Mouse (Mus musculus) adrenal gland, adult 8-10 months (tissue): ENCODE data around the gene Ogfr. TPM values are rescaled to one million over a fixed set of nuclear protein-coding genes. Genes with fewer than 3 reads are reported as not detected.

Source experiments
- DNase-seq: peaks from one replicate; pipeline ENCODE4 v3.0.0; 2022
- total RNA-seq, 4 experiments: library from RNA; stranded (reverse); gene quantifications; 2 replicates each; pipeline ENCODE4 v1.2.4; 2022

The Ogfr gene
- total RNA-seq, result 10 to 100 TPM; 36.1 to 41.6 (median 40.6) TPM

- peak; percentile 69 for DNase-seq
Observed at GRCm38 (mm10) chr2:180589123-180589831, at the start of gene Ogfr. TSS of gene Ogfr (plus strand) at chr2:180589245.

- DNase-seq, result no peak
Observed at GRCm38 (mm10) chr2:180543675-180544074, 45.4 kb upstream of the Ogfr start.

- no peak for DNase-seq
Observed at GRCm38 (mm10) chr2:180545046-180545445, 44.0 kb upstream of the Ogfr start.

- no peak for DNase-seq
Observed at GRCm38 (mm10) chr2:180547384-180548106, 41.5 kb upstream of the Ogfr start.

- no peak for DNase-seq
Observed at GRCm38 (mm10) chr2:180552340-180552739, 36.7 kb upstream of the Ogfr start.

- DNase-seq, result no peak
Observed at GRCm38 (mm10) chr2:180555219-180555618, 33.8 kb upstream of the Ogfr start.

GRCm38 (mm10) chr2:180556470-180556869, 32.6 kb upstream of the Ogfr start:
- no peak for DNase-seq

- no peak for DNase-seq
Observed at GRCm38 (mm10) chr2:180560245-180560644, 28.8 kb upstream of the Ogfr start.

- no peak for DNase-seq
Observed at GRCm38 (mm10) chr2:180562146-180562545, 26.9 kb upstream of the Ogfr start.

- no peak for DNase-seq
Observed at GRCm38 (mm10) chr2:180563296-180563695, 25.7 kb upstream of the Ogfr start.

GRCm38 (mm10) chr2:180563841-180564240, 25.2 kb upstream of the Ogfr start:
- DNase-seq, result no peak

GRCm38 (mm10) chr2:180566240-180566913, 22.7 kb upstream of the Ogfr start:
- peak; percentile 26 for DNase-seq

- peak; percentile 30 for DNase-seq
Observed at GRCm38 (mm10) chr2:180569028-180569643, 19.9 kb upstream of the Ogfr start.

GRCm38 (mm10) chr2:180576482-180576881, 12.6 kb upstream of the Ogfr start:
- no peak for DNase-seq

GRCm38 (mm10) chr2:180578686-180579085, 10.4 kb upstream of the Ogfr start:
- peak; percentile 26 for DNase-seq

GRCm38 (mm10) chr2:180581002-180581401, 8.0 kb upstream of the Ogfr start, which contains the start of gene Mrgbp:
TSS of gene Mrgbp (plus strand) at chr2:180581304.
- no peak for DNase-seq

- peak; percentile 94 for DNase-seq
Observed at GRCm38 (mm10) chr2:180582481-180583153, 6.4 kb upstream of the Ogfr start.

- no peak for DNase-seq
Observed at GRCm38 (mm10) chr2:180583154-180583507, 5.9 kb upstream of the Ogfr start.

- no peak for DNase-seq
Observed at GRCm38 (mm10) chr2:180588736-180589122, 316 bp upstream of the Ogfr start.

- DNase-seq, result no peak
Observed at GRCm38 (mm10) chr2:180597490-180597889, 8.4 kb downstream of the Ogfr start, which contains the start of gene Col9a3. TSS of gene Col9a3 (plus strand) at chr2:180597790.

- no peak for DNase-seq
Observed at GRCm38 (mm10) chr2:180598157-180598705, 9.2 kb downstream of the Ogfr start.

- no peak for DNase-seq
Observed at GRCm38 (mm10) chr2:180600569-180601021, 11.6 kb downstream of the Ogfr start.
